Mouse (Mus musculus) ES-E14 (cell line): ENCODE results near the gene Amigo3. TPM values are rescaled to one million over a fixed set of nuclear protein-coding genes. Genes with fewer than 3 reads are reported as not detected.

Experiments
- DNase-seq: peaks from one replicate; pipeline ENCODE4 v3.0.0-alpha.2; 2013; ENCODE audit warnings: low read depth, low spot score
- H3K27ac ChIP-seq: 2 replicates; pipeline ENCODE4 v1.5.1; 2012; ENCODE audit warnings: low read depth, mild to moderate bottlenecking, low read length, moderate library complexity, mixed read lengths; ENCODE audit not compliant: poor library complexity, insufficient read depth, severe bottlenecking
- H3K36me3 ChIP-seq: 2 replicates; pipeline ENCODE4 v1.6.1; 2012; ENCODE audit warnings: mild to moderate bottlenecking, low read length, moderate library complexity, mixed read lengths; ENCODE audit not compliant: control insufficient read depth, poor library complexity, insufficient read depth, severe bottlenecking
- H3K4me1 ChIP-seq, 2 experiments: fragments of 150-350 bp in 1 of 2; sonication (generic) in 1 of 2; 2 replicates each; pipeline ENCODE4 v1.6.1; 2012; ENCODE audit warnings: low read length in 2 of 2, mild to moderate bottlenecking in 1 of 2, mixed read lengths in 1 of 2; ENCODE audit not compliant: control insufficient read depth in 2 of 2, insufficient read depth in 2 of 2, poor library complexity in 1 of 2
- H3K4me3 ChIP-seq, 2 experiments: fragments of 150-350 bp in 1 of 2; sonication (generic) in 1 of 2; 2 replicates each; pipeline ENCODE4 v1.5.1; 2012; ENCODE audit warnings: low read length in 2 of 2, low read depth in 1 of 2, mild to moderate bottlenecking in 1 of 2, mixed read lengths in 1 of 2; ENCODE audit not compliant: insufficient read depth in 1 of 2, poor library complexity in 1 of 2, severe bottlenecking in 1 of 2
- H3K9ac ChIP-seq: 2 replicates; pipeline ENCODE4 v1.6.1; 2012; ENCODE audit warnings: low read depth, mild to moderate bottlenecking, low read length, mixed read lengths; ENCODE audit not compliant: poor library complexity, insufficient read depth, severe bottlenecking
- H3K9me3 ChIP-seq: fragments of 150-350 bp; sonication (generic); 2 replicates; pipeline ENCODE4 v1.6.1; 2012; ENCODE audit warnings: low read depth, mild to moderate bottlenecking, low read length; ENCODE audit not compliant: control insufficient read depth, insufficient read depth
- CHD2 ChIP-seq: IDR thresholded peaks from 2 replicates; pipeline ENCODE4 v1.6.1; 2014; ENCODE audit warnings: mild to moderate bottlenecking, low read depth, low read length, inconsistent platforms
- HCFC1 ChIP-seq: IDR thresholded peaks from 2 replicates; pipeline ENCODE4 v1.6.1; 2012; ENCODE audit warnings: low read length, inconsistent platforms, borderline replicate concordance; ENCODE audit not compliant: insufficient read depth
- MAFK ChIP-seq: IDR thresholded peaks from 2 replicates; pipeline ENCODE4 v1.6.1; 2014; ENCODE audit warnings: mild to moderate bottlenecking, low read depth, low read length, inconsistent platforms; ENCODE audit not compliant: insufficient read depth
- ZC3H11A ChIP-seq: IDR thresholded peaks from 2 replicates; pipeline ENCODE4 v1.6.1; 2012; ENCODE audit warnings: low read depth, mild to moderate bottlenecking, inconsistent platforms, low read length, borderline replicate concordance
- ZNF384 ChIP-seq: IDR thresholded peaks from 2 replicates; pipeline ENCODE4 v1.6.1; 2012; ENCODE audit warnings: low read depth, low read length, inconsistent platforms
- in situ Hi-C, 2 experiments: fragments of 600-800 bp; cut with MboI; formaldehyde crosslinking; loops; one replicate each; pipeline ENCODE4 v1.15.1; 2025; ENCODE audit warnings: low sequenced_read_pairs in 2 of 2, inconsistent platforms in 1 of 2; ENCODE audit not compliant: unreplicated experiment in 2 of 2
- total RNA-seq: library from RNA; depleted of rRNA; stranded (reverse); fragments of 300-350 nt; gene quantifications from 2 replicates; pipeline ENCODE4 v1.2.3, GENCODE M21; 2012; rRNA removed

Amigo3 gene
- total RNA-seq = 2.7 and 3.8 TPM in 2 replicates

GRCm38 (mm10) chr9:108052885-108053664 is at the start of gene Amigo3:
Amigo3 (plus strand) TSS chr9:108053159.
- Histone ChIP-seq H3K4me3 (peak within 1 kb of the TSS; percentile 12 to 58; a peak in 3 of 4 replicates), H3K36me3 (peaks cover 21% of the 10 kb centered on the region; the same call in 1 of the 2 replicates), H3K27ac (no peak within 1 kb of the TSS), H3K9ac (no peak within 1 kb of the TSS; the same call in 1 of the 2 replicates), H3K4me1 (peaks cover 0 to 14% of the 10 kb centered on the region in 2 experiments; a peak in 3 of 4 replicates), H3K9me3 (no peaks in the 10 kb centered on the region)
- in situ Hi-C loops = no loop called here
- TF ChIP-seq CHD2 = no peak
- TF ChIP-seq HCFC1 = no peak
- no peak for TF ChIP-seq ZNF384
- TF ChIP-seq ZC3H11A = peak; percentile 47; the same call in 1 of the 2 replicates
- TF ChIP-seq MAFK = no peak
- DNase-seq = peak; percentile 96

GRCm38 (mm10) chr9:108003531-108003890 is 49.4 kb upstream of the Amigo3 start:
- no peak for TF ChIP-seq ZC3H11A
- no peak for TF ChIP-seq HCFC1
- TF ChIP-seq ZNF384 = no peak
- no peak for TF ChIP-seq MAFK
- TF ChIP-seq CHD2 = no peak
- Histone ChIP-seq H3K4me1 (peaks cover 0 to 8% of the 10 kb centered on the region in 2 experiments; a peak in 2 of 4 replicates), H3K27ac (no peak overlapping the region), H3K9me3 (no peaks in the 10 kb centered on the region), H3K4me3 (peak overlapping the region; percentile 87 to 93), H3K9ac (peak overlapping the region; percentile 92), H3K36me3 (no peaks in the 10 kb centered on the region)
- in situ Hi-C loops = no loop called here
- DNase-seq = no peak

- Histone ChIP-seq H3K4me1 (peaks cover 2 to 12% of the 10 kb centered on the region in 2 experiments; a peak in 3 of 4 replicates), H3K27ac (no peak overlapping the region), H3K9me3 (no peaks in the 10 kb centered on the region), H3K36me3 (no peaks in the 10 kb centered on the region), H3K9ac (no peak overlapping the region), H3K4me3 (no peak overlapping the region)
- no peak for DNase-seq
- TF ChIP-seq CHD2 (no peak), ZC3H11A (no peak), HCFC1 (no peak), MAFK (no peak), ZNF384 (no peak)
- in situ Hi-C loops = no loop called here
These were observed 44.9 kb upstream of the Amigo3 start for GRCm38 (mm10) chr9:108008041-108008440.

- Histone ChIP-seq H3K9ac (no peak overlapping the region), H3K27ac (no peak overlapping the region), H3K9me3 (no peaks in the 10 kb centered on the region), H3K36me3 (peaks cover 1% of the 10 kb centered on the region; the same call in 1 of the 2 replicates), H3K4me1 (peaks cover 2 to 9% of the 10 kb centered on the region in 2 experiments; a peak in 3 of 4 replicates), H3K4me3 (no peak overlapping the region)
- DNase-seq = no peak
- TF ChIP-seq ZNF384 = no peak
- TF ChIP-seq MAFK = peak; percentile 81
- no peak for TF ChIP-seq HCFC1
- no peak for TF ChIP-seq ZC3H11A
- TF ChIP-seq CHD2 = no peak
- in situ Hi-C loops = no loop called here
These were observed 42.6 kb upstream of the Amigo3 start for GRCm38 (mm10) chr9:108010385-108010784.
